Mouse (Mus musculus) hindbrain, embryonic 12.5 days (tissue): Measurements from ENCODE around the gene Abcc12. TPM values are rescaled to one million over a fixed set of nuclear protein-coding genes. Genes with fewer than 3 reads are reported as not detected.

ENCODE experiments used
- ATAC-seq: fragments of 200-750 bp; cut with Nextera tagmentation; 2 replicates; pipeline ENCODE4 v1.8.0; 2017; ENCODE audit warnings: moderate TSS enrichment; ENCODE audit not compliant: low FRiP score
- H3K27ac ChIP-seq: fragments of 300-500 bp; sonication (generic); 2 replicates; pipeline ENCODE4 v1.5.1; 2016; ENCODE audit warnings: mild to moderate bottlenecking
- H3K27me3 ChIP-seq: fragments of 300-500 bp; sonication (generic); 2 replicates; pipeline ENCODE4 v1.6.1; 2016; ENCODE audit warnings: mild to moderate bottlenecking
- H3K36me3 ChIP-seq: fragments of 300-500 bp; sonication (generic); 2 replicates; pipeline ENCODE4 v1.6.1; 2016; ENCODE audit warnings: mild to moderate bottlenecking
- H3K4me1 ChIP-seq: fragments of 300-500 bp; sonication (generic); 2 replicates; pipeline ENCODE4 v1.6.1; 2016
- H3K4me2 ChIP-seq: fragments of 300-500 bp; sonication (generic); replicated peaks from 2 replicates; pipeline ENCODE4 v1.6.1; 2016; ENCODE audit warnings: mild to moderate bottlenecking
- H3K4me3 ChIP-seq: fragments of 300-500 bp; sonication (generic); 2 replicates; pipeline ENCODE4 v1.5.1; 2016; ENCODE audit warnings: mild to moderate bottlenecking
- H3K9ac ChIP-seq: fragments of 300-500 bp; sonication (generic); 2 replicates; pipeline ENCODE4 v1.6.1; 2016; ENCODE audit warnings: mild to moderate bottlenecking, moderate library complexity
- H3K9me3 ChIP-seq: fragments of 300-500 bp; sonication (generic); replicated peaks from 2 replicates; pipeline ENCODE4 v1.6.1; 2016; ENCODE audit warnings: mild to moderate bottlenecking
- WGBS: fragments of 180-500 bp; shearing (Covaris S2); methylation state at CpG from one replicate; pipeline ENCODE4 v1.1.7; 2016; 5-methylcytosine and 5-hydroxymethylcytosine counted together
- microRNA-seq: library from miRNA; unstranded; fragments of <30 nt; microRNA quantifications from one replicate; pipeline ENCODE4, GENCODE M21; 2017
- polyA plus RNA-seq: library from polyadenylated mRNA; unstranded; fragments of >200 nt; fragmentation: Nextera tagmentation; extraction: Ambion mirVana; gene quantifications from 2 replicates; pipeline ENCODE4 v1.2.1, GENCODE M21; 2016

Abcc12 gene
- polyA plus RNA-seq, 1 experiment from 2014 or later: 0.05 TPM

- peaks cover 27% of the 10 kb centered on the region for H3K4me1 ChIP-seq
- 25% methylated on average over 3 of the region's 3 CpGs for WGBS
- no peak overlapping the region for H3K4me3 ChIP-seq
- ATAC-seq: no peak
- no peaks in the 10 kb centered on the region for H3K27me3 ChIP-seq
- no peaks in the 10 kb centered on the region for H3K9me3 ChIP-seq
- no peaks in the 10 kb centered on the region for H3K36me3 ChIP-seq
- H3K9ac ChIP-seq: no peak overlapping the region
- H3K27ac ChIP-seq: peak overlapping the region; percentile 92
- H3K4me2 ChIP-seq: no peak overlapping the region
These were observed 141.5 kb downstream of the Abcc12 start for GRCm38 (mm10) chr8:86438983-86439299.

GRCm38 (mm10) chr8:86438133-86438982 is 142.1 kb downstream of the Abcc12 start:
- no peaks in the 10 kb centered on the region for H3K9me3 ChIP-seq
- H3K36me3 ChIP-seq: no peaks in the 10 kb centered on the region
- no peak overlapping the region for H3K9ac ChIP-seq
- no peak overlapping the region for H3K4me3 ChIP-seq
- WGBS: 43% methylated on average over 5 of the region's 5 CpGs
- peak; percentile 98 for ATAC-seq
- H3K4me2 ChIP-seq: no peak overlapping the region
- H3K27ac ChIP-seq: peak overlapping the region; percentile 92
- peaks cover 27% of the 10 kb centered on the region for H3K4me1 ChIP-seq
- no peaks in the 10 kb centered on the region for H3K27me3 ChIP-seq

- Histone ChIP-seq H3K27ac (peak overlapping the region; percentile 79; the same call in 1 of the 2 replicates), H3K4me1 (peaks cover 27% of the 10 kb centered on the region), H3K27me3 (no peaks in the 10 kb centered on the region), H3K9me3 (no peaks in the 10 kb centered on the region), H3K4me3 (no peak overlapping the region), H3K9ac (no peak overlapping the region), H3K36me3 (no peaks in the 10 kb centered on the region), H3K4me2 (no peak overlapping the region)
- ATAC-seq: no peak
- 67% methylated on average over 1 of the region's 1 CpGs for WGBS
These were observed 143.1 kb downstream of the Abcc12 start for GRCm38 (mm10) chr8:86437418-86437817.

Small RNAs within 50 kb of the gene (microRNA-seq; reads per million reads assigned to microRNA genes)
- not detected for gene Gm44348

Other genes with a start within 250 kb of the Abcc12 start
- 84.1 and 95.2 TPM in 2 replicates for gene Lonp2, start 43.4 kb upstream of the Abcc12 start, polyA plus RNA-seq
- gene Gm10638, start 165.0 kb upstream of the Abcc12 start, polyA plus RNA-seq: 10.6 TPM in 2 replicates
- gene Siah1a, start 165.2 kb upstream of the Abcc12 start, polyA plus RNA-seq: 87.8 and 92.0 TPM in 2 replicates